Mouse (Mus musculus) liver, postnatal 0 days (tissue): ENCODE data around the gene Olfr1025-ps1. TPM values are rescaled to one million over a fixed set of nuclear protein-coding genes. Genes with fewer than 3 reads are reported as not detected.

ENCODE experiments used
- ATAC-seq: fragments of 200-750 bp; cut with Nextera tagmentation; 2 replicates; pipeline ENCODE4 v1.8.0; 2017; ENCODE audit warnings: mild to moderate bottlenecking, moderate library complexity
- DNase-seq: peaks from one replicate; pipeline ENCODE4 v3.0.0-alpha.2; 2016
- H3K27ac ChIP-seq: fragments of 300-500 bp; sonication (generic); 2 replicates; pipeline ENCODE4 v1.5.1; 2014; ENCODE audit warnings: antibody characterized with exemption, moderate library complexity, mild to moderate bottlenecking, low read depth
- H3K27me3 ChIP-seq: fragments of 300-500 bp; sonication (generic); 2 replicates; pipeline ENCODE4 v1.6.1; 2014; ENCODE audit warnings: low read length, control low read depth, mixed read lengths; ENCODE audit not compliant: insufficient read depth
- H3K36me3 ChIP-seq: fragments of 300-500 bp; sonication (generic); replicated peaks from 2 replicates; pipeline ENCODE4 v1.6.1; 2014; ENCODE audit warnings: mild to moderate bottlenecking, control low read depth, low read length, moderate library complexity, mixed read lengths; ENCODE audit not compliant: insufficient read depth
- H3K4me1 ChIP-seq: fragments of 300-500 bp; sonication (generic); 2 replicates; pipeline ENCODE4 v1.6.1; 2014; ENCODE audit warnings: antibody characterized with exemption, mild to moderate bottlenecking, control low read depth; ENCODE audit not compliant: insufficient read depth
- H3K4me2 ChIP-seq: fragments of 300-500 bp; sonication (generic); 2 replicates; pipeline ENCODE4 v1.6.1; 2014; ENCODE audit warnings: low read depth, mild to moderate bottlenecking, low read length, moderate library complexity, mixed read lengths
- H3K4me3 ChIP-seq: fragments of 300-500 bp; sonication (generic); 2 replicates; pipeline ENCODE4 v1.5.1; 2014; ENCODE audit warnings: low read depth, low read length
- H3K9ac ChIP-seq: fragments of 300-500 bp; sonication (generic); replicated peaks from 2 replicates; pipeline ENCODE4 v1.6.1; 2014; ENCODE audit warnings: mild to moderate bottlenecking, moderate library complexity
- H3K9me3 ChIP-seq: fragments of 300-500 bp; sonication (generic); 2 replicates; pipeline ENCODE4 v1.6.1; 2016; ENCODE audit warnings: mild to moderate bottlenecking, control low read depth, low read length, mixed read lengths
- CTCF ChIP-seq: sonication (generic); IDR thresholded peaks from 2 replicates; pipeline ENCODE4 v1.5.1; 2016; ENCODE audit warnings: antibody characterized with exemption, low read depth
- EP300 ChIP-seq: IDR thresholded peaks from 2 replicates; pipeline ENCODE4 v1.6.1; 2016; ENCODE audit warnings: antibody characterized with exemption, low read depth, mild to moderate bottlenecking
- WGBS: fragments of 180-500 bp; shearing (Covaris S2); extraction: QIAGEN DNeasy Blood & Tissue Kit; methylation state at CpG from one replicate; pipeline ENCODE4 v1.1.7; 2014; ENCODE audit not compliant: insufficient replicate concordance; 5-methylcytosine and 5-hydroxymethylcytosine counted together
- polyA plus RNA-seq: library from polyadenylated mRNA; unstranded; fragments of >200 nt; fragmentation: Nextera tagmentation; extraction: Ambion mirVana; gene quantifications from 2 replicates; pipeline ENCODE4 v1.2.1, GENCODE M21; 2015

Olfr1025-ps1 gene
- polyA plus RNA-seq, 1 experiment from 2014 or later = not detected

DNA sequence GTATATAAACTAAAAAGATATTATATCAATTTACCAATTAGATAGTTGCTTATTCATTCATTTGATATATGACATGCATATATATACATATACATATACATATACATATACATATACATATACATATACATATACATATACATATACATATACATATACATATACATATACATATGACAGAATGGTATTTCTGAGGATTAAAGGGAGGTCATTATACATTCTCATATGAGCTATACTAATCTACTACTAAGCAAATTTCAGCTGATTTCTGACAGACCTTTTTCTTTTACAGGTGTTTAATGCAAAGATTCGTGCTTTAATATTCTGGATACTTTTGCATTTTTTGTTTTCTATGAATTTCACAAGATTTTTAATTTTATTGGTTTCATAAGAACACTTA is 35.1 kb downstream of the Olfr1025-ps1 start, which contains the start of gene Olfr1028:
Gene Olfr1028 (plus strand): TSS at position 301 of the 400 bp plus-strand sequence.
- Histone ChIP-seq H3K4me2 (no peak within 1 kb of the TSS), H3K27me3 (no peaks in the 10 kb centered on the region), H3K27ac (no peak within 1 kb of the TSS), H3K4me3 (no peak within 1 kb of the TSS), H3K4me1 (no peaks in the 10 kb centered on the region), H3K9me3 (no peaks in the 10 kb centered on the region), H3K9ac (no peak within 1 kb of the TSS), H3K36me3 (no peaks in the 10 kb centered on the region)
- DNase-seq = no peak
- WGBS = 40% methylated on average over 1 of the region's 1 CpGs
- no peak for TF ChIP-seq EP300
- TF ChIP-seq CTCF = no peak
- ATAC-seq = no peak

Other genes with a start within 250 kb of the Olfr1025-ps1 start
- gene Olfr1006, start 236.4 kb upstream of the Olfr1025-ps1 start, polyA plus RNA-seq = not detected in 2 replicates
- not detected in 2 replicates for gene Olfr1008, start 225.8 kb upstream of the Olfr1025-ps1 start, polyA plus RNA-seq
- gene Olfr1009, start 199.8 kb upstream of the Olfr1025-ps1 start, polyA plus RNA-seq = not detected in 2 replicates
- gene Olfr1012, start 152.4 kb upstream of the Olfr1025-ps1 start, polyA plus RNA-seq = not detected in 2 replicates
- not detected in 2 replicates for gene Olfr1013, start 148.1 kb upstream of the Olfr1025-ps1 start, polyA plus RNA-seq
- gene Olfr1014, start 142.5 kb upstream of the Olfr1025-ps1 start, polyA plus RNA-seq = not detected in 2 replicates
- gene Olfr1015, start 133.2 kb upstream of the Olfr1025-ps1 start, polyA plus RNA-seq = not detected in 2 replicates
- not detected in 2 replicates for gene Olfr1016, start 112.6 kb upstream of the Olfr1025-ps1 start, polyA plus RNA-seq
- not detected in 2 replicates for gene Olfr1018, start 96.7 kb upstream of the Olfr1025-ps1 start, polyA plus RNA-seq
- gene Olfr1019, start 69.7 kb upstream of the Olfr1025-ps1 start, polyA plus RNA-seq = not detected in 2 replicates
- not detected in 2 replicates for gene Olfr1020, start 68.2 kb upstream of the Olfr1025-ps1 start, polyA plus RNA-seq
- not detected in 2 replicates for gene Olfr1022, start 46.6 kb upstream of the Olfr1025-ps1 start, polyA plus RNA-seq
- gene Olfr1023, start 29.6 kb upstream of the Olfr1025-ps1 start, polyA plus RNA-seq = not detected in 2 replicates
- gene Olfr1024, start 10.1 kb upstream of the Olfr1025-ps1 start, polyA plus RNA-seq = not detected in 2 replicates
- gene Olfr1026, start 6.4 kb downstream of the Olfr1025-ps1 start, polyA plus RNA-seq = not detected in 2 replicates
- gene Olfr1028, start 35.2 kb downstream of the Olfr1025-ps1 start, polyA plus RNA-seq = not detected in 2 replicates
- not detected in 2 replicates for gene Olfr1029, start 58.7 kb downstream of the Olfr1025-ps1 start, polyA plus RNA-seq
- not detected in 2 replicates for gene Olfr1030, start 64.1 kb downstream of the Olfr1025-ps1 start, polyA plus RNA-seq
- gene Olfr1031, start 75.1 kb downstream of the Olfr1025-ps1 start, polyA plus RNA-seq = not detected in 2 replicates
- gene Olfr1032, start 90.3 kb downstream of the Olfr1025-ps1 start, polyA plus RNA-seq = not detected in 2 replicates
- 4.6 and 5.4 TPM in 2 replicates for gene Olfr1033, start 105.4 kb downstream of the Olfr1025-ps1 start, polyA plus RNA-seq
- gene Olfr1034, start 130.7 kb downstream of the Olfr1025-ps1 start, polyA plus RNA-seq = 0.15 and 0.22 TPM in 2 replicates
- not detected in 2 replicates for gene Olfr1036, start 158.8 kb downstream of the Olfr1025-ps1 start, polyA plus RNA-seq
- gene Olfr1037, start 172.2 kb downstream of the Olfr1025-ps1 start, polyA plus RNA-seq = not detected in 2 replicates
- gene Olfr1039, start 220.7 kb downstream of the Olfr1025-ps1 start, polyA plus RNA-seq = not detected in 2 replicates
- not detected in 2 replicates for gene Olfr1040, start 231.5 kb downstream of the Olfr1025-ps1 start, polyA plus RNA-seq
- gene Olfr1042, start 246.6 kb downstream of the Olfr1025-ps1 start, polyA plus RNA-seq = not detected in 2 replicates